Mouse (Mus musculus) kidney, adult 2 months (tissue): ENCODE results near the gene Plxna2. TPM values are rescaled to one million over a fixed set of nuclear protein-coding genes. Genes with fewer than 3 reads are reported as not detected.

Experiments used
- DNase-seq: peaks from one replicate; pipeline ENCODE4 v3.0.0; 2021
- H3K27ac ChIP-seq: fragments of 200-500 bp; 2 replicates; pipeline ENCODE4 v1.5.1; 2012; ENCODE audit warnings: low read depth, low read length, control low read depth, inconsistent platforms; ENCODE audit not compliant: insufficient read depth
- H3K27me3 ChIP-seq: fragments of 200-500 bp; replicated peaks from 2 replicates; pipeline ENCODE4 v1.6.1; 2012; ENCODE audit warnings: mild to moderate bottlenecking, moderate library complexity, low read length, inconsistent platforms; ENCODE audit not compliant: control insufficient read depth, insufficient read depth
- H3K36me3 ChIP-seq: fragments of 200-500 bp; 2 replicates; pipeline ENCODE4 v1.6.1; 2012; ENCODE audit warnings: mild to moderate bottlenecking, moderate library complexity, low read length, inconsistent platforms; ENCODE audit not compliant: control insufficient read depth, insufficient read depth
- H3K4me1 ChIP-seq: fragments of 200-500 bp; 2 replicates; pipeline ENCODE4 v1.6.1; 2011; ENCODE audit warnings: low read length; ENCODE audit not compliant: control insufficient read depth, insufficient read depth
- H3K4me3 ChIP-seq: fragments of 200-500 bp; 2 replicates; pipeline ENCODE4 v1.5.1; 2011; ENCODE audit warnings: mild to moderate bottlenecking, low read depth, low read length, control low read depth; ENCODE audit not compliant: insufficient read depth
- CTCF ChIP-seq: fragments of 200-500 bp; conservative IDR thresholded peaks from 2 replicates; pipeline ENCODE4 v1.5.1; 2011; ENCODE audit warnings: low read depth, mild to moderate bottlenecking, control low read depth, low read length, moderate library complexity, mixed read lengths; ENCODE audit not compliant: insufficient read depth, insufficient read length
- POLR2A ChIP-seq: fragments of 200-500 bp; IDR thresholded peaks from one replicate; pipeline ENCODE4 v1.6.1; 2011; ENCODE audit warnings: low read depth, low read length, control low read depth
- WGBS: fragments of 180-500 bp; shearing (Covaris S2); methylation state at CpG from one replicate; pipeline ENCODE4 v1.1.7; 2018; 5-methylcytosine and 5-hydroxymethylcytosine counted together
- polyA plus RNA-seq: library from polyadenylated mRNA; depleted of rRNA; stranded (reverse); fragments of >200 nt; gene quantifications from 2 replicates; pipeline ENCODE4 v1.2.3, GENCODE M21; 2012

Plxna2 gene
- polyA plus RNA-seq, 1 experiment = 5.1 TPM

DNA sequence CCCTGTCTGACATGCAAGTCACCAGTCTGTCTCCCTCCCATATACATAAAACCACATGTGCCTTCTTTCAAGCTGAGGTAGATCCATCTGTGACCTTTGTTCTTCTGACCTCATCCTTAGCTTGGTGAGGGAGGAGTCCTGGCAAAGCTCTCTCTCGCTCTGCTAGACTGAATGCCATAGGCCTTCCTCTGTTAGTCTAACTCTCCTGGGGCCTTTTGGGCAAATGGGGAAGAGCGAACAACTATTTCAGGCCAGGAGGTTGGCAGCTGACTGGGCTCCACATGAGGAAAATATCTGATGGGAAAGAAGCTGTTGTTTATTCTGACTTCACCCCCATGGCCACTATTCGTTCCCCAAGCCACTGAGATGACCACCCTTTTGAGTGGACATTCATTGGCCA, 59.9 kb downstream of the Plxna2 start:
- peak; percentile 84 for DNase-seq
- H3K36me3 ChIP-seq = no peaks in the 10 kb centered on the region
- no peak overlapping the region for H3K4me3 ChIP-seq
- peak overlapping the region; percentile 21; the same call in 1 of the 2 replicates for H3K27ac ChIP-seq
- H3K27me3 ChIP-seq = no peaks in the 10 kb centered on the region
- WGBS = 57% methylated on average over 3 of the region's 3 CpGs
- no peak for TF ChIP-seq CTCF
- TF ChIP-seq POLR2A = no peak
- H3K4me1 ChIP-seq = peaks cover 21% of the 10 kb centered on the region

- TF ChIP-seq CTCF (no peak), POLR2A (no peak)
- Histone ChIP-seq H3K4me3 (no peak overlapping the region), H3K27me3 (no peaks in the 10 kb centered on the region), H3K27ac (no peak overlapping the region), H3K4me1 (peaks cover 19% of the 10 kb centered on the region), H3K36me3 (no peaks in the 10 kb centered on the region)
- DNase-seq = no peak
These were observed 61.1 kb downstream of the Plxna2 start for GRCm38 (mm10) chr1:194679147-194679546.

GRCm38 (mm10) chr1:194680136-194680535, 62.1 kb downstream of the Plxna2 start:
- DNase-seq = no peak
- Histone ChIP-seq H3K27ac (no peak overlapping the region), H3K36me3 (no peaks in the 10 kb centered on the region), H3K4me1 (peaks cover 19% of the 10 kb centered on the region), H3K27me3 (no peaks in the 10 kb centered on the region), H3K4me3 (no peak overlapping the region)
- TF ChIP-seq CTCF (no peak), POLR2A (no peak)
- 80% methylated on average over 2 of the region's 2 CpGs for WGBS

DNA sequence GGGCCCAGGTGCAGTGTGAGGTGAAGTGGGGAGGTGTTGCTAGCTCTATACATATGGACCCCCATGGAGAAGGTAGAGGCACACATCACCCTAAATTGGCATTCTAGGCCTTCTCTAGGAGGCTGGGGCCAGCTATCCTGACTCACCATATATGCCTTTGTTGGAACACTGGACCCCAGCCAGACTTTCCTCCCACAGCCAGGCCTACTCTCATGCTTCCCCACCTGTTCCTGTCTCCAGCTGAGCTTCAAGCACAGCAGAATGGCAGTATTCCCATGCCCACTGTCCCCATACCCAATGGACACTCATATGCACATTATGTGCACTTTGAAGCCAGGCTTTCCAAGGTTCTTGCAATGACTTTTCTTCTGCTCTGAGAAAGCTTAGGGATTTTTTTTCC, 64.0 kb downstream of the Plxna2 start:
- H3K36me3 ChIP-seq = no peaks in the 10 kb centered on the region
- H3K4me1 ChIP-seq = peaks cover 12% of the 10 kb centered on the region
- no peak for TF ChIP-seq POLR2A
- no peak for TF ChIP-seq CTCF
- no peak overlapping the region for H3K27ac ChIP-seq
- H3K4me3 ChIP-seq = no peak overlapping the region
- H3K27me3 ChIP-seq = no peaks in the 10 kb centered on the region
- DNase-seq = no peak

GRCm38 (mm10) chr1:194683132-194683531, 65.1 kb downstream of the Plxna2 start:
- no peak for DNase-seq
- Histone ChIP-seq H3K4me1 (peaks cover 5% of the 10 kb centered on the region), H3K27ac (no peak overlapping the region), H3K27me3 (no peaks in the 10 kb centered on the region), H3K36me3 (no peaks in the 10 kb centered on the region), H3K4me3 (no peak overlapping the region)
- WGBS = 47% methylated on average over 3 of the region's 3 CpGs
- TF ChIP-seq POLR2A (no peak), CTCF (no peak)

GRCm38 (mm10) chr1:194685896-194686295, 67.9 kb downstream of the Plxna2 start:
- TF ChIP-seq CTCF (no peak), POLR2A (no peak)
- H3K4me1 ChIP-seq = no peaks in the 10 kb centered on the region; the same call in 1 of the 2 replicates
- H3K36me3 ChIP-seq = no peaks in the 10 kb centered on the region
- no peak for DNase-seq
- WGBS = 74% methylated on average over 2 of the region's 2 CpGs
- H3K4me3 ChIP-seq = no peak overlapping the region
- no peak overlapping the region for H3K27ac ChIP-seq
- no peaks in the 10 kb centered on the region for H3K27me3 ChIP-seq

GRCm38 (mm10) chr1:194687746-194688145, 69.7 kb downstream of the Plxna2 start:
- Histone ChIP-seq H3K4me1 (no peaks in the 10 kb centered on the region; the same call in 1 of the 2 replicates), H3K36me3 (no peaks in the 10 kb centered on the region), H3K27ac (no peak overlapping the region), H3K27me3 (no peaks in the 10 kb centered on the region), H3K4me3 (no peak overlapping the region)
- 37% methylated on average over 1 of the region's 1 CpGs for WGBS
- TF ChIP-seq CTCF (no peak), POLR2A (no peak)
- DNase-seq = no peak

GRCm38 (mm10) chr1:194688161-194688560, 70.1 kb downstream of the Plxna2 start:
- WGBS = 67% methylated on average over 2 of the region's 2 CpGs
- Histone ChIP-seq H3K27me3 (no peaks in the 10 kb centered on the region), H3K4me3 (no peak overlapping the region), H3K36me3 (no peaks in the 10 kb centered on the region), H3K4me1 (no peaks in the 10 kb centered on the region; the same call in 1 of the 2 replicates), H3K27ac (no peak overlapping the region)
- TF ChIP-seq POLR2A (no peak), CTCF (no peak)
- DNase-seq = no peak
